Mouse (Mus musculus) ES-Bruce4 (cell line): ENCODE results near the gene Incenp. TPM values are rescaled to one million over a fixed set of nuclear protein-coding genes. Genes with fewer than 3 reads are reported as not detected.
A peak's percentile ranks its signal among the peaks of the same experiment; 100 is the strongest.

Experiments
- H3K27ac ChIP-seq: 2 replicates; pipeline ENCODE4 v1.5.1; 2012; ENCODE audit warnings: low read length, inconsistent platforms; ENCODE audit not compliant: insufficient read depth
- H3K27me3 ChIP-seq: 2 replicates; pipeline ENCODE4 v1.6.1; 2012; ENCODE audit warnings: mild to moderate bottlenecking, low read length, inconsistent platforms; ENCODE audit not compliant: control insufficient read depth, poor library complexity, insufficient read depth, severe bottlenecking
- H3K36me3 ChIP-seq: 2 replicates; pipeline ENCODE4 v1.6.1; 2012; ENCODE audit warnings: inconsistent platforms, mild to moderate bottlenecking, low read length, moderate library complexity; ENCODE audit not compliant: control insufficient read depth, poor library complexity, insufficient read depth, severe bottlenecking
- H3K4me1 ChIP-seq: one replicate; pipeline ENCODE4 v1.8.1; 2011; ENCODE audit warnings: low read length; ENCODE audit not compliant: control insufficient read depth, insufficient read depth
- H3K4me3 ChIP-seq: 2 replicates; pipeline ENCODE4 v1.5.1; 2011; ENCODE audit warnings: low read depth, mild to moderate bottlenecking, low read length
- H3K9ac ChIP-seq: 2 replicates; pipeline ENCODE4 v1.6.1; 2012; ENCODE audit warnings: low read depth, mild to moderate bottlenecking, inconsistent platforms; ENCODE audit not compliant: poor library complexity, severe bottlenecking
- H3K9me3 ChIP-seq: replicated peaks from 2 replicates; pipeline ENCODE4 v1.6.1; 2012; ENCODE audit warnings: mild to moderate bottlenecking, low read length, inconsistent platforms; ENCODE audit not compliant: control insufficient read depth, poor library complexity, insufficient read depth, severe bottlenecking
- CTCF ChIP-seq: IDR thresholded peaks from one replicate; pipeline ENCODE4 v1.8.1; 2011; ENCODE audit warnings: low read depth, low read length
- EP300 ChIP-seq: IDR thresholded peaks from 2 replicates; pipeline ENCODE4 v1.6.1; 2011; ENCODE audit warnings: low read depth, low read length; ENCODE audit not compliant: insufficient read depth
- POLR2A ChIP-seq: IDR thresholded peaks from one replicate; pipeline ENCODE4 v1.8.1; 2011; ENCODE audit warnings: low read length; ENCODE audit not compliant: insufficient read depth
- polyA plus RNA-seq: library from polyadenylated mRNA; stranded (reverse); fragments of >200 nt; gene quantifications from 2 replicates; pipeline ENCODE4 v1.2.4, GENCODE M21; 2011; ENCODE audit warnings: low read depth; ENCODE audit not compliant: missing spikeins, insufficient read depth, insufficient read length

Gene Incenp
- polyA plus RNA-seq, 1 experiment = 157 TPM

GRCm38 (mm10) chr19:9922228-9922627, 22.9 kb upstream of the Incenp start:
- Histone ChIP-seq H3K9ac (no peak overlapping the region), H3K27ac (no peak overlapping the region), H3K27me3 (no peaks in the 10 kb centered on the region), H3K4me1 (peaks cover 7% of the 10 kb centered on the region), H3K9me3 (no peaks in the 10 kb centered on the region), H3K36me3 (no peaks in the 10 kb centered on the region), H3K4me3 (no peak overlapping the region)
- TF ChIP-seq EP300 (no peak), POLR2A (no peak), CTCF (no peak)

- H3K9me3 ChIP-seq = no peaks in the 10 kb centered on the region
- no peak overlapping the region for H3K27ac ChIP-seq
- no peaks in the 10 kb centered on the region for H3K36me3 ChIP-seq
- TF ChIP-seq POLR2A (no peak), CTCF (peak; percentile 65), EP300 (0 out of 2 replicates have a peak, but pooled peaks have one; percentile 17)
- no peaks in the 10 kb centered on the region for H3K27me3 ChIP-seq
- no peak overlapping the region for H3K4me3 ChIP-seq
- H3K4me1 ChIP-seq = peaks cover 7% of the 10 kb centered on the region
- H3K9ac ChIP-seq = no peak overlapping the region
Observed at GRCm38 (mm10) chr19:9920835-9921784, 21.8 kb upstream of the Incenp start.

GRCm38 (mm10) chr19:9918176-9918861, 19.0 kb upstream of the Incenp start:
- H3K4me1 ChIP-seq = peaks cover 3% of the 10 kb centered on the region
- no peaks in the 10 kb centered on the region for H3K36me3 ChIP-seq
- H3K9me3 ChIP-seq = no peaks in the 10 kb centered on the region
- no peak overlapping the region for H3K9ac ChIP-seq
- no peak for TF ChIP-seq POLR2A
- no peaks in the 10 kb centered on the region for H3K27me3 ChIP-seq
- H3K27ac ChIP-seq = no peak overlapping the region
- H3K4me3 ChIP-seq = no peak overlapping the region

- no peak overlapping the region for H3K27ac ChIP-seq
- no peaks in the 10 kb centered on the region for H3K36me3 ChIP-seq
- no peaks in the 10 kb centered on the region for H3K27me3 ChIP-seq
- no peak overlapping the region for H3K4me3 ChIP-seq
- H3K9me3 ChIP-seq = no peaks in the 10 kb centered on the region
- H3K9ac ChIP-seq = no peak overlapping the region
- TF ChIP-seq EP300 = no peak
- TF ChIP-seq POLR2A = no peak
- TF ChIP-seq CTCF = no peak
- H3K4me1 ChIP-seq = peaks cover 3% of the 10 kb centered on the region
Observed at GRCm38 (mm10) chr19:9917727-9918126, 18.4 kb upstream of the Incenp start.

GRCm38 (mm10) chr19:9915935-9916334, 16.6 kb upstream of the Incenp start:
- Histone ChIP-seq H3K9ac (no peak overlapping the region), H3K27ac (no peak overlapping the region), H3K36me3 (no peaks in the 10 kb centered on the region), H3K4me3 (no peak overlapping the region), H3K4me1 (no peaks in the 10 kb centered on the region), H3K27me3 (no peaks in the 10 kb centered on the region), H3K9me3 (no peaks in the 10 kb centered on the region)
- TF ChIP-seq EP300 = no peak
- peak; percentile 88 for TF ChIP-seq CTCF

- no peak overlapping the region for H3K4me3 ChIP-seq
Observed at GRCm38 (mm10) chr19:9914346-9914745, 15.0 kb upstream of the Incenp start.

More at GRCm38 (mm10) chr19:9914346-9914745, 15.0 kb upstream of the Incenp start:
- Histone ChIP-seq H3K36me3 (no peaks in the 10 kb centered on the region), H3K27me3 (no peaks in the 10 kb centered on the region), H3K9ac (no peak overlapping the region), H3K4me1 (no peaks in the 10 kb centered on the region), H3K27ac (no peak overlapping the region), H3K9me3 (no peaks in the 10 kb centered on the region)
- TF ChIP-seq CTCF (no peak), EP300 (no peak), POLR2A (no peak)
